Mouse (Mus musculus) spleen, embryonic (tissue): ENCODE measurements around the gene Muc3a.

Source experiments
- CTCF ChIA-PET: fragments of 350-600 bp; sonication (Branson Sonifier 250); formaldehyde crosslinking; loops from one replicate; lab custom pipeline; 2022; lab: Charles Lee

The Muc3a gene

GRCm38 (mm10) chr5:137212289-137212688 is at the start of gene Muc3a:
Muc3a (minus strand) TSS chr5:137212389.
- CTCF ChIA-PET, result no interaction called here

- CTCF ChIA-PET, result no interaction called here
Observed at GRCm38 (mm10) chr5:137211114-137211829, 917 bp downstream of the Muc3a start.

GRCm38 (mm10) chr5:137210689-137211088 is 1.5 kb downstream of the Muc3a start:
- CTCF ChIA-PET, result no interaction called here

GRCm38 (mm10) chr5:137205301-137205700 is 6.9 kb downstream of the Muc3a start:
- CTCF ChIA-PET, result no interaction called here

GRCm38 (mm10) chr5:137194488-137195120 is 17.6 kb downstream of the Muc3a start:
- CTCF ChIA-PET, result no interaction called here

- CTCF ChIA-PET, result no interaction called here
Observed at GRCm38 (mm10) chr5:137193279-137193952, 18.8 kb downstream of the Muc3a start.

- CTCF ChIA-PET, result interaction anchor here (0.7 kb wide), 1 partner anchor 128 kb away, joined by 4 read pairs; no protein-coding TSS in a partner anchor
Observed at GRCm38 (mm10) chr5:137189326-137189725, 22.9 kb downstream of the Muc3a start.

GRCm38 (mm10) chr5:137185362-137185761 is 26.8 kb downstream of the Muc3a start:
- CTCF ChIA-PET, result no interaction called here

GRCm38 (mm10) chr5:137179646-137180374 is 32.4 kb downstream of the Muc3a start:
- CTCF ChIA-PET, result interaction anchor here (0.6 kb wide), 1 partner anchor 85 kb away, joined by 8 read pairs; no protein-coding TSS in a partner anchor

GRCm38 (mm10) chr5:137173967-137174366 is 38.2 kb downstream of the Muc3a start:
- CTCF ChIA-PET, result no interaction called here

- CTCF ChIA-PET, result no interaction called here
Observed at GRCm38 (mm10) chr5:137172591-137172990, 39.6 kb downstream of the Muc3a start.

- CTCF ChIA-PET, result no interaction called here
Observed at GRCm38 (mm10) chr5:137171478-137171877, 40.7 kb downstream of the Muc3a start.

- CTCF ChIA-PET, result no interaction called here
Observed at GRCm38 (mm10) chr5:137170836-137171380, 41.3 kb downstream of the Muc3a start.

- CTCF ChIA-PET, result no interaction called here
Observed at GRCm38 (mm10) chr5:137167539-137167938, 44.6 kb downstream of the Muc3a start.

GRCm38 (mm10) chr5:137166012-137166411 is 46.2 kb downstream of the Muc3a start:
- CTCF ChIA-PET, result interaction anchor here (0.6 to 0.7 kb wide), 2 partner anchors 73 to 163 kb away, joined by 3 to 4 read pairs; no protein-coding TSS in a partner anchor

- CTCF ChIA-PET, result no interaction called here
Observed at GRCm38 (mm10) chr5:137161853-137162252, 50.3 kb downstream of the Muc3a start.

GRCm38 (mm10) chr5:137159461-137159860 is 52.7 kb downstream of the Muc3a start:
- CTCF ChIA-PET, result interaction anchor here (1.0 to 1.4 kb wide), 2 partner anchors 127 to 129 kb away, joined by 4 to 11 read pairs; partner anchors contain the start of gene Ache
